Mouse (Mus musculus) 416B (cell line): Measurements from ENCODE around the gene Olfr539.
"Not testable (repeated sequence)": the region's sequence is repeated elsewhere in the genome, so short reads cannot be mapped to it uniquely, and the experiment has no call there.

Source experiments
- DNase-seq: peaks from one replicate; pipeline ENCODE4 v3.0.0; 2011; ENCODE audit warnings: low read depth

Gene Olfr539

DNA sequence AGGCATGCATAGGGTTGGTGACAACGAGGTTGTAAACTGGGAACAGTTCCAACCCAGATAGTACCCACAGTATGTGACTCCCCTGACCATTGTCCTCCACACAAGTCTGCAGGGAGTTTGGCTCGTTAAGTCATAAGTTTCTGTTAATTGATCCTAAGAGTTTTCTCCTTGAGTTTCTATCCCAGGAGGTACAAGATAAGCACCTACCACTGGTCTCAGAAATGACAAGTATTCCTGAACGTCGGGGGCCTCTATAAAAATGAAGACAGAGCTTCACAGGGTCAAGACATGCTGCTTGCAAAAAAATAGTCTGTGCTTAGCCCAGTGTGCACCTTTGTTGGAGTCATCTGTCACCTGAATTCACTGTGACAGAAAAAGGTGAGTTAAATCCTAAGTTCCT lies at the start of gene Olfr539:
Gene Olfr539 (plus strand): TSS at position 301 of the 400 bp plus-strand sequence.
- no peak for DNase-seq

DNA sequence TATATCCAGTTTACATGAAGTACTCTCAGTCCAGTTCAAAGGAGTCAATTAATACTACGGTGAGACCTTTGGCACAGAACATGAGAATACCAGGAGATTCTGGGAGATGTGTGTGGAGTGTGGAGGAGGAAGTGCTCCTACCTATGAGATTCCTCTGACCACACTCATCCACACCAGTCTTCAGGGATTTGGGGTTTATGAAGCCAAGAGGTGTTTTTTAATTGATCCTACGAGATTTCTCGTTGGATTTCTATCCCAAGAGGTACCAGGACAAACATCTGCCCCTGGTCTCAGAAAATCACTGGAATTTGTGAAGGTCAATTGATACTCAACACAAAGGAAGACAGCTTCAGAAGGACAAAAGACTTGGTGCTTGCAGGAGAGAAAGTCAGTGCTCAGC lies 31.1 kb upstream of the Olfr539 start, which contains the start of gene Olfr61:
Gene Olfr61 (plus strand): TSS at position 301 of the 400 bp plus-strand sequence.
- not testable (repeated sequence) for DNase-seq

DNA sequence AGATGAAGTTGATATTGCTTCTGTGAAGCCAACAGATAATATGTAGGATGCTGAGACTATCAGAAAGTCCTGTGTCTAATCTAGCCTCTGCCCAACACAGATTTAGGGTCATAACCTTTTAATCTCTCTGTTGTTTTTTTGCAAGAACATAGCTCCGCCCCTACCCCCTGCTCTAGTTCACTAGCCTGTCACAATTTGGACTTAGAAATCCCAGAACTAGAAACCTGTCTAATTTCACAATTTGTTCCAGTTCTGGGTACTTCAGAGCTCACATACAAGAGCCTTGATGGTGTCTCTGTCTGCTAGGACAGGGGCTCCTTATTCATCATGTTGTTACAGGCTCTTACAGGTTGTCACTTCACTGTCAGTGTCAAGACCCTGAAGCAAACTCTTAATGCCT lies 29.2 kb upstream of the Olfr539 start:
- DNase-seq = no peak

DNA sequence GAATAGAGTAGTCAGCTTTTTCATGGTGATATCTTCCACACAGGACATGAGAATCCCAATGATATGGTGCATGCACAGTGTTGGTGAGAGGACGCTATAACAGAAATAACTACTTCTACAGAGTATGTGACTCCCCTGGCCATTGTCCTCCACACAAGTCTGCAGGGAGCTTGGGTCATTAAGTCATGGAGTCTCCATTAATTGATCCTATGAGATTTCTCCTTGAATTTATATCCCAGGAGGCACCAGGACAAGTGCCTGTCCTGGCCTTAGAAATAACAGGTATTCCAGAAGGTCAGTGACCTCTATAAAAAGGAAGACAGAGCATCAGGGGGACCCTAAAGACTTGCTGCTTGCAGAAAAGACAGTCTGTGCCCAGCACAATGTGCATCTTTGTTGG lies 13.6 kb upstream of the Olfr539 start, which contains the start of gene Olfr53:
Gene Olfr53 (plus strand): TSS at position 301 of the 400 bp plus-strand sequence.
- no peak for DNase-seq

DNA sequence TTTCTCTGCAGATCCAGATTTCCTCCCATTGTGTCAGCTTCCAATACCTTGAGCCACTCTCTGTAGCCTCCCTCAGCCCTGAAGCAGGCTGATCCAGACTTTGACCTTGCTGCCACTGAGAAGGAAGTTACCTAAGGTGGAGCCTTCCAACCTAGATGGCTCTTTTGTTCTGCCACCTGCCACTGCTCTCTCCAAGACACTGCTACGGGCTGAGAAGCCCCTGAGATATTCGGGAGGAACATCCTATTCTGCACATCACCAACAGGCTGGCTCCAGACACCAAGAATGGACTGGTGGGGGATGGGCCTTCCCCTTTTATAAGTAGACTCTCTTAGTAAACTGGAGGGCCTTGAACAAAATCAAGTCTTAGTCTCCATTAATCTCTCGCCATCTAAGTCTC lies 11.0 kb downstream of the Olfr539 start:
- DNase-seq = not testable (repeated sequence)

DNA sequence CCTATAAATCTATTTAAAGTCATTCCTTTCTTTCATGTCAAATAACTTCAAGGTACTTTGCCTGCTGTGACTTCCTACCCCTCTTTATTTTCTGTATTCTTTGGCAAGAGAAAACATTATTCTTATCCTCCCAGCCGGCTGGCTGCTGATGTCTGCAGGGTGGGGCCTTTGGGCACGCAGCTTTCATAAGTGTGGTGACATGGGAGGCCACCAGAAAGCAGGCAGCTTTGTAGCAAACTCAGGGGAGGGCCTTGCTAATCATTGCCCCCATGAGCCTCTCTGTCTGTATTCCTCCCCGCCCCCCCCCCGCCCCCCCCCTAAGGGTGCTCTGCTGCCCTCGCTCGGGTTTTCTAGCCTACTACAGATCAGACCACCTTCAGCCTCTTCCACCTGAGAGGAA lies 16.1 kb downstream of the Olfr539 start:
- DNase-seq = no peak

DNA sequence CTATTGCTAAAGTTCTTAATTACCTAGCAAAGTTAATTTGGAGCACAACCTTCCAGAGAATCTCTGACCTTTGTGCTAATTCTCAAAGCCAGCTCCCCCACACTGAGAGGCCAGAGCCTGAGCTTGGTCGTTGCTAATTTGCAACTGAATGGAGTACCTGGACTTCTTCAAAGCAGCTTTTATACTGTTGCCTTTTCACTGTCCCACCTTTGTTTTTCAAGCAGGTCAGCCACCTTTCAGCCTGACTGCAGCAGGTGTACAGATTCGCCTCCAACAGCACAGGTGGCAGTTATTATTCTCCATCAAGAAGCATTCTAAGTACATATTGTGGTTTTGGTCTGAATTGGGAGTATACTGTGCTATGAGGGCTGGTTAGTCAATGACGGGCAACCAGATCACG lies 19.9 kb downstream of the Olfr539 start:
- not testable (repeated sequence) for DNase-seq

DNA sequence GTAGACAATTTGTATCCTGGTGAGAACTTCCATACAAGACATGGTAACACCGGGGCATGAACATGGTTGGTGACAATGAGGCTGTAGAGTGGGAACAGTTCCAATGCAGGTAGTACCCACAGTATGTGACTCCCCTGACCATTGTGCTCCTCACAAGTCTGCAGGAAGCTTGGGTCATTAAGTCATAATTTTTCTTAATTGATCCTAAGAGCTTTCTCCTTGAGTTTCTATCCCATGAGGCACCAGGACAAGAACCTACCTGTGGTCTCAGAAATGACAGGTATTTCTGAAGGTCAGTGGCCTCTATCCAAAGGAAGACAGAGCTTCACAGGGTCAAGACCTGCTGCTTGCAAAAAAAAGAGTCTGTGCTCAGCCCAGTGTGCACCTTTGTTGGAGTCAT lies 21.9 kb downstream of the Olfr539 start, which contains the start of gene Olfr45:
Gene Olfr45 (plus strand): TSS at position 301 of the 400 bp plus-strand sequence.
- DNase-seq = no peak

DNA sequence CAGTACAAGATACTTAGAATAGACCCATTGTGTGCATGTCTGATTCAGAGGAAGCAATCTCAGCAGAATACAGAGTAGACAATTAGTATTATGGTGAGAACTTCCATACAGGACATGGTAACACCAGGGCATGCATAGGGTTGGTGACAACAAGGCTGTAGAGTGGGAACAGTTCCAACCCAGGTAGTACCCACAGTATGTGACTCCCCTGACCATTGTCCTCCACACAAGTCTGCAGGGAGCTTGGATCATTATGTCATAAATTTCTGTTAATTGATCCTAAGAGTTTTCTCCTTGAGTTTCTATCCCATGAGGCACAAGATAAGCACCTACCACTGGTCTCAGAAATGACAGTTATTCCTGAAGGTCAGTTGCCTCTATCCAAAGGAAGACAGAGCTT lies 37.2 kb downstream of the Olfr539 start, which contains the start of gene Olfr541:
Gene Olfr541 (plus strand): TSS at position 301 of the 400 bp plus-strand sequence.
- DNase-seq = no peak

DNA sequence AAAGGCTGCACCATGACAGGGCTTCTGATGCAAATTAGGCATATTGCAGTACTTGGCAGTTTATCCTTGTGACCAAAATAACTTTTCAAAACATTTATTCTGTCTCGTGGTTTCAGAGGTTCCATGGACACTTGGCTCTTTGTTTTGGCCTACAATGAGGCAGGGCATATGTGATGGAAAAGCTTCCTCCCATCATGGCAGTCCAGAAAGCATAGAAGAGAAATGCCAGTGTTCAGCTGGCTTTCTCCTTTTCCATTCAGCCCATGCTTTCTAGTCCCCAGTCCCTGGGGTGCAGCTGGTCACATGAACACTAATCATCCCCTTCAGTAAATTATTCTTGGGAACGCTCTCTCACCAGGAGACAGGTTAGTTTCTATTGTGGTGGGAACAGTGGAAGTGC lies 46.6 kb downstream of the Olfr539 start:
- DNase-seq = no peak

DNA sequence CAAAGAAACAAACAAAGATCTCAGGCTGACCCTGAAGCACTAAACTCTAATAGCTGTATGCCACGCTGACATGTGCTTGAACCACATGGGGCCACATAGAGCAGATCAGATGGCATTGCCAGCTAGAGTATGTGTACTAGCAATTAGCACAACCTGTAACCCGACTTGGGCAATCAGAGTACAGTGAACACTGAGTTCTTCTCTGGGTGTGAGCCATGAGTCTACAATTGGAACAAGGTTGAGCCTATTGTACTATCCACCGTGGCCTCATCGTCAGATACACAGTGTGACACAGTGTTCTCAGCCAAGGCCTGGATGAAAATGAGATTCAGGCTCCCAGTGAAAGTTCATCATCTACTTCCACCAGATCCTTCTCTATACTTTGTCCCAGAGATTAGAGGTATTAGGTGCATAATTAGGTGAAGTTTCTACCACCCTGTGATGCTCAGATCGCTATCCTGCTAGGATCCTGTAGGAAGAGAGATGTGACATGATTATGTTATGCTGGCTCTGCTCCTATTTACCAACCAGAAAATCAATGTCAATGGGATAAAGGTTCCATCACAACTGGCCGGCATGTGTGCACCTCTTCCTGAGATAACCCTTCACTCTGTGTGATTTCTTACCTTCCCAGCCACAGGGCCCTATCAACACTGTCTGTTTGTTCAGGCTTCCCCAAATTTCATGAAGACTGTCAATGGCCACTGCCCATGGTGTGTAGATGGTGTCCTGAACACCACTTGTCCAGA lies 48.0 kb downstream of the Olfr539 start:
- no peak for DNase-seq

DNA sequence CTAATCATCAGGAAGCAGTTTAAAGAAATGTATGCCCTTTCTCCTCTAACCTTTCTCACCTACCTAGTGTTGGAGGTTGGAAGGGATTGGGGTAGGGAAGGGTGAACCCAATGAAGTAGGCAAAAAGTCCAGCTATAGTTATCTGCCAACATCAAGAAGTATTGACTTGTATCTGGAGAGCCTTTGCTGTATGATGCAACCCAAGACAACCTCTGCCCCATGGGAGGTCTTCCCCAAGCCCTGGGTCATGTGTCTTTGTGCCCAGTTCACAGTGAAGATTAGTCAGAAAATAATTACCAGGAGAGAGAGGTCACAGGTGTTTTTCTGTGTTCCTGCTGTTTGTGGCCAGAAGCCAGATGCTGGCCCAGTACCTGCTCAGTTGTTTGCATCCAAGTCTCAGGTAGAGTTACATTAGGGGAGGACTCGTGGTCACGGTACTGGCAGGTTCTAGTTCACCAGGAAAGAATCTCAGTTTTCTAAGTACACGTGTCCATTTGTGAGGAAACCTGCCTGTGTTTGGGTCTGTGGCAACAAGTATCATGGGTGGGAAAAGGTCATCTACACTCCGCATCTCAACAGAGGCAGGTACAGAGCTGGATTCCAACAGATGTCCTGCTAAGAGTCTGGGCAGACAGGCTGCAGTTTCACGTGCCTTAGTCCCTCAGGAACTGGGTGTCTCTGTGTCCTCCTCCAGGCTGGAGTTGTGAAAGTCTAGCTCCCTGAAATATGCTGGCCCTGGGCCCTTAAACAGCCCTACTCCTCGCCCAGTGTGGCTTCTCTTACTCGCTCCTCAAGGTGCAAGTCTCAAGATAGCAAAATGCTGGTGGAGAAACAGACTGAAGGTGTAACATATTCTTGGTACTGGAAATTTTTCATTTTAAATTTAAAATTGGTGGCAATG lies 57.7 kb downstream of the Olfr539 start:
- DNase-seq = no peak

DNA sequence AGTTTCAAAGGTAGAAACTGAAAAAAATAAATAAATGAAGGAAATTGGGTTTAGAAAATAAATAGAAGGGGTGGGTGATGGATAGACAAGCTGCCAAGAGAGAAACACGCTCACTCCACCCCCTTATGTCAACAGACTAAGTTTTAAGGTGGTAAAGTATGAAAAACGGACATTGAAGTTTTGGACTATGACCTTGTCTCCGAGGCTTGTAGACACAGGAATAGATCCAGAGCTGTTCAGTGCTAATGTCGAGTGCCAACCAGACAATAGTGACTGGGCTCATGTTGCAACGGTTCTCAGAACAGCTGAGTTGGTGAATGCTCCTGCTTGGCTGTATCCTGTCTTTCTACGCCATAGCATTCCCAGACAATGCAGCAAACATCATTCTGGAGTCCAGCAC lies 61.4 kb downstream of the Olfr539 start:
- DNase-seq = no peak

DNA sequence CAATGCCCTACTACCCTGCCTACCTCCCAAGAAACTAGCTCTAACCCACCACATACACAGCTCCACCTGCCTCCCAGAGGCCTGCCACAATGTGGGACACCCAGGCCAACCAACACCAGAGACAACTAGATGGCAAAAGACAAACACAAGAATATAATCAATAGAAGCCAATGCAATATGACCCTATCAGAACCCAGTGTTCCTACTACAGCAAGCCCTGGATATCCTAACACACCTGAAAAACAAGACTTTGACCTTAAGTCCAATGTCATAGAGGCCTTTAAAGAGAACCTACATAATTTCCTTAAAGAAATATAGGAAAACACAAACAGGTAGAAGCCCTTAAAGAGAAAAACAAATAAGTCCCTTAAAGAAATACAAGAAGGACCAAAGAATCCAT lies 65.8 kb downstream of the Olfr539 start:
- no peak for DNase-seq
